Mouse (Mus musculus): Measurements from ENCODE around the gene Slc37a4. TPM values are rescaled to one million over a fixed set of nuclear protein-coding genes. Genes with fewer than 3 reads are reported as not detected.
"Not testable (repeated sequence)": the region's sequence is repeated elsewhere in the genome, so short reads cannot be mapped to it uniquely, and the experiment has no call there.

The Slc37a4 gene
- polyA plus RNA-seq, 1 experiment from 2014 or later: 10.8 TPM

DNA sequence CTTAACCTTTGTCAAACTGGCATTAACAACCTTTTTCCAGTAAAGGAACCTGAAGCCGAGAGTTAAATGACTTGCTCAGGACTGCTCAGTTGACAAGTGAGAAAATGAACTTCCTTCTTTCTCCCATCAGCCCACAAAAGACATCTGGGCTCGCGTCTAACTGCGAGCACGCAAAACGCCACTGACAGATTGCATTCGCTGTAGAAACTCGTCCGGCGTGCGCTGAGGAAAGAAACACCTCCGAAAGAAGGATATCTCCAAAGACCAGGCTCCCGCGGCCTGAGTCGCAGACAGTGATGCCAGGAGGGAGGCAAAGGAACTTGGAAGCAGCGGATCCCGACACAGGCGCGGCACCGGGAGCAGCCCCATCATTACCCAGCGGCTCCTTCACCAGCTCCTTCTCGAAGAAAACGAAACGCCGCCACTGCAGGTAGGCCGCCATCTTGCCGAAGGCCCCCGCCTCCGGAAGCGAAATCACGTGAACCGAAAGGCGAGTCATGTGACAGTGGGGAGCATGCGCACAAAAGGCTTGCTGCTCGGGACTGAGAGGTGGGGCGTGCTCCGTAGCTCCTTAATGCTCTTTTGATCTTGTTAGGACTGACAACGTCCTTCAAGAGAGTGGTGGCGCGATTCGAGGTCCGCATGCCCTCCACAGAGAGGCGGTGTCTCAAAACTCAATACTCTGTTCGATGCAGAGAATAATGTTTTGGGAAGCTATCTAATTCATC, 35.3 kb upstream of the Slc37a4 start, which contains the start of gene Vps11:
TSS of gene Vps11 (minus strand) at position 481 of the 728 bp plus-strand sequence.
- peak; percentile 99 for DNase-seq (ENCODE audit: low spot score)
- H3K27ac ChIP-seq (replicated peaks; ENCODE audit: low read depth, low read length): no peak within 1 kb of the TSS
- WGBS: 1% methylated on average over 44 of the region's 44 CpGs

DNA sequence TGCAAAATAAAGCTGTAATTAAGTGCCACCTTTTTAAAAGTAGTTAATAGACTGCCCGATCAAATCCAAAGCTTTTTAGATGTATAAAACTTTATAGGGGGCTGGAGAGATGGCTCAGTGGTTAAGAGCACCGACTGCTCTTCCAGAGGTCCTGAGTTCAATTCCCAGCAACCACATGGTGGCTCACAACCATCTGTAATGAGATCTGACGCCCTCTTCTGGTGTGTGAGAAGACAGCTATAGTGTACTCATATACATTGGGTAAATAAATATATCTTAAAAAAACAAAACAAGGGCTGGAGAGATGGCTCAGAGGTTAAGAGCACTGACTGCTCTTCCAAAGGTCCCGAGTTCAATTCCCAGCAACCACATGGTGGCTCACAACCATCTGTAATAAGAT, 34.7 kb upstream of the Slc37a4 start:
- peak overlapping the region; percentile 44 for H3K9ac ChIP-seq (replicated peaks; ENCODE audit: low read length)
- not testable (repeated sequence) for H3K27ac ChIP-seq (replicated peaks; ENCODE audit: low read depth, low read length)

More for the DNA sequence above, 35.3 kb upstream of the Slc37a4 start, which contains the start of gene Vps11:
- Histone ChIP-seq H3K9me3 (replicated peaks; ENCODE audit: control insufficient read depth, low read length) (no peaks in the 10 kb centered on the region), H3K4me2 (ENCODE audit: low read depth, low read length) (peak within 1 kb of the TSS; percentile 66), H3K4me3 (ENCODE audit: low read depth, low read length) (peak within 1 kb of the TSS; percentile 87), H3K36me3 (replicated peaks; ENCODE audit: control insufficient read depth, insufficient read depth, low read depth, low read length) (peaks cover 5% of the 10 kb centered on the region; the same call in 1 of the 2 replicates), H3K4me1 (ENCODE audit: control insufficient read depth, insufficient read depth, low read length) (no peaks in the 10 kb centered on the region), H3K9ac (replicated peaks; ENCODE audit: low read length) (peak within 1 kb of the TSS; percentile 88), H3K27me3 (ENCODE audit: control insufficient read depth, insufficient read depth, low read length) (no peaks in the 10 kb centered on the region)
- peak; percentile 94 for ATAC-seq (replicated peaks; ENCODE audit: insufficient number of reproducible peaks, low FRiP score, low TSS enrichment, low read depth)

DNA sequence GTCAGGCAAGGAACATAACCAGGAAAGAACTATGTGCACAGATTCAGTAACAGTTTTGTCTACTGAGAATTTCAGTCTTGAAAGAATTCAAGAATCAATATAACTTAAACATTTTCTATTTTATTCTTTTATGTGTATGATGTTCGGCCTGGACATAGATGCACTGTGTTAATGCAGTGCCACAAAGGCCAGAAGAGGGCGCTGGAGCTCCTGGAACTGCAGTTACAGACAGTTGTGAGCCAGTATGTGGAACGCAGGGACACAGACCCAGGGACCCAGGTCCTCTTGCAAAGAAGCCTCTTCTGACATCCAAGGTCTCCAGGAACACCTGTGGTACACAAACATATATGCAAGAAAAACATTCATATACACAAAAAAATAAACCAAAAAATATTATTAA, 32.2 kb upstream of the Slc37a4 start:
- DNase-seq (ENCODE audit: low spot score) (peak; percentile 4), ATAC-seq (replicated peaks; ENCODE audit: insufficient number of reproducible peaks, low FRiP score, low TSS enrichment, low read depth) (no peak)
- no peaks in the 10 kb centered on the region for H3K9me3 ChIP-seq (replicated peaks; ENCODE audit: control insufficient read depth, low read length)
- no peaks in the 10 kb centered on the region for H3K4me1 ChIP-seq (ENCODE audit: control insufficient read depth, insufficient read depth, low read length)
- no peak overlapping the region for H3K4me3 ChIP-seq (ENCODE audit: low read depth, low read length)
- no peaks in the 10 kb centered on the region for H3K27me3 ChIP-seq (ENCODE audit: control insufficient read depth, insufficient read depth, low read length)
- no peak overlapping the region for H3K9ac ChIP-seq (replicated peaks; ENCODE audit: low read length)
- WGBS: 62% methylated on average over 3 of the region's 3 CpGs
- H3K36me3 ChIP-seq (replicated peaks; ENCODE audit: control insufficient read depth, insufficient read depth, low read depth, low read length): no peaks in the 10 kb centered on the region
- H3K27ac ChIP-seq (replicated peaks; ENCODE audit: low read depth, low read length): no peak overlapping the region
- H3K4me2 ChIP-seq (ENCODE audit: low read depth, low read length): no peak overlapping the region

More for the DNA sequence above, 34.7 kb upstream of the Slc37a4 start:
- H3K4me1 ChIP-seq (ENCODE audit: control insufficient read depth, insufficient read depth, low read length); DNase-seq (ENCODE audit: low spot score); H3K9me3 ChIP-seq (replicated peaks; ENCODE audit: control insufficient read depth, low read length); H3K36me3 ChIP-seq (replicated peaks; ENCODE audit: control insufficient read depth, insufficient read depth, low read depth, low read length); ATAC-seq (replicated peaks; ENCODE audit: insufficient number of reproducible peaks, low FRiP score, low TSS enrichment, low read depth); H3K27me3 ChIP-seq (ENCODE audit: control insufficient read depth, insufficient read depth, low read length): not testable (repeated sequence)
- H3K4me3 ChIP-seq (ENCODE audit: low read depth, low read length): peak overlapping the region; percentile 87
- 41% methylated on average over 4 of the region's 4 CpGs for WGBS
- H3K4me2 ChIP-seq (ENCODE audit: low read depth, low read length): peak overlapping the region; percentile 38

DNA sequence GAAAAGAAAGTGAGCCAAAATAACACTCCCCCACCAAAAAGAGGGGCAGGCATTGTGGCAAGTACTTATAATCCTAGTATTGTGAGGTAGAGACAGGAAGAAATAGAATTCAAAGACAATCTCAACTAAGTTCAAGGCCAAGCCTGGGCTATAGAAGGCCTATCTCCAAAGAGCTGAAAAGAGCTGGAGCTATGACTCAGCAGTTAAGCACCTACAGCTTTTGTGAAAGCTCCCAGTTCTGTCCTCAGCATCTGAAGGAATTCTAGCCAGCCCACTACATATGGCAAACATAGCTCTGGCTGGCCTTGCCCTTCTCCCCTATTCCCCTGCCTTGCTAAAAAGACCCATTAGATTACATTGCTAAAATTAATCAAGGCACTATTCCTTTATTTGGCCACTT, 23.3 kb upstream of the Slc37a4 start:
- no peak for DNase-seq (ENCODE audit: low spot score)
- Histone ChIP-seq H3K4me1 (ENCODE audit: control insufficient read depth, insufficient read depth, low read length) (no peaks in the 10 kb centered on the region), H3K4me2 (ENCODE audit: low read depth, low read length) (no peak overlapping the region), H3K36me3 (replicated peaks; ENCODE audit: control insufficient read depth, insufficient read depth, low read depth, low read length) (no peaks in the 10 kb centered on the region), H3K4me3 (ENCODE audit: low read depth, low read length) (no peak overlapping the region), H3K27me3 (ENCODE audit: control insufficient read depth, insufficient read depth, low read length) (no peaks in the 10 kb centered on the region), H3K9ac (replicated peaks; ENCODE audit: low read length) (no peak overlapping the region), H3K27ac (replicated peaks; ENCODE audit: low read depth, low read length) (no peak overlapping the region), H3K9me3 (replicated peaks; ENCODE audit: control insufficient read depth, low read length) (no peaks in the 10 kb centered on the region)
- ATAC-seq (replicated peaks; ENCODE audit: insufficient number of reproducible peaks, low FRiP score, low TSS enrichment, low read depth): no peak

DNA sequence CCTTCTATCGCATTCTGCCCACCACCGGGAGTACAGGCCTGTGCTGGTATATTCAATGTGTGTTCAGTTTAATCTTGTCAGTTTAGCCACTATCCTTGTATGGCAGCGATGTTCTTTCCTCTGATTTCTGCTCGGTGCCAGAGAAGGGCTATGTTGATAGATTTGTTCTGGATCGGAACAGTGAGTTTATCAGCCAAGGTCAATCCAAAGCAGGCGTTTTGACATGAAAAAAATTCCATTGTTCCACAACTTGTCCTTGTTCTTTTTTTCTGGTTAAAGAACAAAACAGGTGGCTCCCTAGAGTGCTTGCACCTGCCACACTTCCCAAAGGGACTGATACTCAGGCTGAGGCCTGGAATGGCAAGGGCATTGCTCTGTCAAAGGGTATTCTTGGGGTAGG, 20.5 kb upstream of the Slc37a4 start:
- Histone ChIP-seq H3K9me3 (replicated peaks; ENCODE audit: control insufficient read depth, low read length) (no peaks in the 10 kb centered on the region), H3K27ac (replicated peaks; ENCODE audit: low read depth, low read length) (no peak overlapping the region), H3K9ac (replicated peaks; ENCODE audit: low read length) (no peak overlapping the region), H3K36me3 (replicated peaks; ENCODE audit: control insufficient read depth, insufficient read depth, low read depth, low read length) (peaks cover 4% of the 10 kb centered on the region; the same call in 1 of the 2 replicates), H3K4me1 (ENCODE audit: control insufficient read depth, insufficient read depth, low read length) (peaks cover 6% of the 10 kb centered on the region), H3K4me3 (ENCODE audit: low read depth, low read length) (no peak overlapping the region), H3K27me3 (ENCODE audit: control insufficient read depth, insufficient read depth, low read length) (no peaks in the 10 kb centered on the region), H3K4me2 (ENCODE audit: low read depth, low read length) (no peak overlapping the region)
- no peak for DNase-seq (ENCODE audit: low spot score)
- WGBS: 91% methylated on average over 6 of the region's 6 CpGs
- no peak for ATAC-seq (replicated peaks; ENCODE audit: insufficient number of reproducible peaks, low FRiP score, low TSS enrichment, low read depth)

DNA sequence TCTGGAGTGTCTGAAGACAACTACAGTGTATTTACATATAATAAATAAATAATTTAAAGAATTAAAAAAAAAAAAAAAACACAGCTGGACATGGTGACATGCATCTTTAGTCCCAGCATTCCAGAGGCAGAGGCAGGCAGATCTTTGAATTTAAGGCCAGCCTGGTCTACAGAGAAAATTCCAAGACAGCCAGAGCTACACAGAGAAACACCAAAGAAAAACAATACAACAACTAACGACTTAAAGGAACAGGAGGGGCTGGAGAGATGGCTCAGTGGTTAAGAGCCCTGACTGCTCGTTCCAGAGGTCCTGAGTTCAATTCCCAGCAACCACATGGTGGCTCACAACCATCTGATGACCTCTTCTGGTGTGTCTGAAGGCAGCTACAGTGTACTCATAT, 19.3 kb upstream of the Slc37a4 start:
- 87% methylated on average over 2 of the region's 2 CpGs for WGBS
- H3K4me3 ChIP-seq (ENCODE audit: low read depth, low read length): not testable (repeated sequence)

DNA sequence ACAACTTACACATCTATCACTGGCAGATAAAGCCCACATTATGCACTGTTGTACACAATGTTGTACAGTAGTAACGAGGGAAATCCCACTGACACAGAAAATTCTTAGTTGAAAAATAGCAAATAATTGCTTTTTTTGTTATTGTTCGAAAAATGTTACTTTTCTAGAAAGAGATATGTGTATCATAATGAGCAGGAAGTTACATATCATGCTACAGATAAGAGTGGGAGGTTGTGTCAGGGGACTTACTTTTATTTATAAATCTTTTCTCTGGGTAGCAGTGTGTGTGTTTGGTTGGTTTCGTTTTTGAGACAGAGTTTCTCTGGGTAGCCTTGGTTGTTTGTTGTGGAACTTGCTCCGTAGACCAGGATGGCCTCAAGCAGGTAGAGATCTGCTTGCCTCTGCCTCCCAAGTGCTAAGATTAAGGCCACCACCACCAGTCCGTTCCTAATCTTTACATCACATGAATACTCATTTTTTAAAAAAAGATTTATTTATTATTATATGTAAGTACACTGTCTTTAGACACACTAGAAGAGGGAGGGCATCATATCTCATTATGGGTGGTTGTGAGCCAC, 18.4 kb upstream of the Slc37a4 start:
- peak overlapping the region; percentile 75; the same call in 1 of the 2 replicates for H3K9ac ChIP-seq (replicated peaks; ENCODE audit: low read length)

More for the DNA sequence above, 19.3 kb upstream of the Slc37a4 start:
- DNase-seq (ENCODE audit: low spot score); H3K9me3 ChIP-seq (replicated peaks; ENCODE audit: control insufficient read depth, low read length); H3K4me1 ChIP-seq (ENCODE audit: control insufficient read depth, insufficient read depth, low read length); H3K9ac ChIP-seq (replicated peaks; ENCODE audit: low read length); H3K4me2 ChIP-seq (ENCODE audit: low read depth, low read length); H3K27me3 ChIP-seq (ENCODE audit: control insufficient read depth, insufficient read depth, low read length); ATAC-seq (replicated peaks; ENCODE audit: insufficient number of reproducible peaks, low FRiP score, low TSS enrichment, low read depth); H3K27ac ChIP-seq (replicated peaks; ENCODE audit: low read depth, low read length); H3K36me3 ChIP-seq (replicated peaks; ENCODE audit: control insufficient read depth, insufficient read depth, low read depth, low read length): not testable (repeated sequence)

More for the DNA sequence above, 18.4 kb upstream of the Slc37a4 start:
- WGBS: 91% methylated on average over 5 of the region's 5 CpGs
- H3K27ac ChIP-seq (replicated peaks; ENCODE audit: low read depth, low read length): no peak overlapping the region
- H3K4me1 ChIP-seq (ENCODE audit: control insufficient read depth, insufficient read depth, low read length): peaks cover 6% of the 10 kb centered on the region
- H3K4me2 ChIP-seq (ENCODE audit: low read depth, low read length): peak overlapping the region; percentile 45; the same call in 1 of the 2 replicates
- H3K4me3 ChIP-seq (ENCODE audit: low read depth, low read length): peak overlapping the region; percentile 93
- DNase-seq (ENCODE audit: low spot score) (no peak), ATAC-seq (replicated peaks; ENCODE audit: insufficient number of reproducible peaks, low FRiP score, low TSS enrichment, low read depth) (no peak)
- H3K36me3 ChIP-seq (replicated peaks; ENCODE audit: control insufficient read depth, insufficient read depth, low read depth, low read length): peaks cover 13% of the 10 kb centered on the region
- no peaks in the 10 kb centered on the region for H3K9me3 ChIP-seq (replicated peaks; ENCODE audit: control insufficient read depth, low read length)
- H3K27me3 ChIP-seq (ENCODE audit: control insufficient read depth, insufficient read depth, low read length): no peaks in the 10 kb centered on the region

Data from embryonic facial prominence, embryonic 11.5 days (tissue).